Mouse (Mus musculus): ENCODE results near the gene Slc28a1. TPM values are rescaled to one million over a fixed set of nuclear protein-coding genes. Genes with fewer than 3 reads are reported as not detected.

The Slc28a1 gene
- total RNA-seq, 2 experiments from 2014 or later: not detected

GRCm38 (mm10) chr7:81209979-81210685 is 95.5 kb downstream of the Slc28a1 start:
- DNase-seq (ENCODE audit: low spot score in 2 of 2): no peak

- DNase-seq (ENCODE audit: low spot score in 2 of 2): no peak
Observed at GRCm38 (mm10) chr7:81211760-81212159, 97.2 kb downstream of the Slc28a1 start.

GRCm38 (mm10) chr7:81212261-81212681 is 97.7 kb downstream of the Slc28a1 start:
- peak in 1 of 2 experiments; percentile 8 for DNase-seq (ENCODE audit: low spot score in 2 of 2)

- DNase-seq (ENCODE audit: low spot score in 2 of 2): peak; percentile 83
Observed at GRCm38 (mm10) chr7:81212697-81213346, 98.2 kb downstream of the Slc28a1 start.

GRCm38 (mm10) chr7:81213347-81214152 is 99.0 kb downstream of the Slc28a1 start, which contains the start of gene Pde8a:
Gene Pde8a, plus strand, starts transcription at chr7:81213596.
- no peak for DNase-seq (ENCODE audit: low spot score in 2 of 2)

GRCm38 (mm10) chr7:81214153-81214907 is 99.7 kb downstream of the Slc28a1 start:
- no peak for DNase-seq (ENCODE audit: low spot score in 2 of 2)

GRCm38 (mm10) chr7:81215950-81216349 is 101.4 kb downstream of the Slc28a1 start:
- no peak for DNase-seq (ENCODE audit: low spot score in 2 of 2)

GRCm38 (mm10) chr7:81219321-81219720 is 104.7 kb downstream of the Slc28a1 start:
- no peak for DNase-seq (ENCODE audit: low spot score in 2 of 2)

Other genes starting within 250 kb of the Slc28a1 start
- gene Wdr73, start 213.5 kb upstream of the Slc28a1 start, total RNA-seq (2021): 10 to 100 TPM; 28.4 to 33.4 TPM
- 10 to 100 TPM in 1 of 2 experiments, 1 to 10 TPM in 1; 9.9 to 12.7 TPM for gene Nmb, start 209.7 kb upstream of the Slc28a1 start, total RNA-seq (2021)
- 10 to 100 TPM; 75.7 to 79.5 TPM for gene Sec11a, start 167.0 kb upstream of the Slc28a1 start, total RNA-seq (2021)
- 10 to 100 TPM; 24.8 to 32.7 TPM for gene Zfp592, start 121.1 kb upstream of the Slc28a1 start, total RNA-seq (2021)
- 1 to 10 TPM; 1.0 to 1.2 TPM for gene Alpk3, start 57.2 kb upstream of the Slc28a1 start, total RNA-seq (2021)
- gene Pde8a, start 98.8 kb downstream of the Slc28a1 start, total RNA-seq (2021): 1 to 10 TPM; 2.7 to 3.2 TPM
- 100 to 1,000 TPM; 682 to 705 TPM for gene Rps17, start 230.5 kb downstream of the Slc28a1 start, total RNA-seq (2021)

All from layer of hippocampus, postnatal 10 days (tissue).